Mouse (Mus musculus) spleen, embryonic (tissue): ENCODE measurements around the gene Med12l.
"Not testable (repeated sequence)": the region's sequence is repeated elsewhere in the genome, so short reads cannot be mapped to it uniquely, and the experiment has no call there.

ENCODE experiments used
- CTCF ChIA-PET: fragments of 350-600 bp; sonication (Branson Sonifier 250); formaldehyde crosslinking; loops from one replicate; lab custom pipeline; 2022; lab: Charles Lee

The Med12l gene

GRCm38 (mm10) chr3:59138946-59139468 is 133.4 kb downstream of the Med12l start:
- CTCF ChIA-PET, result interaction anchor here (0.6 kb wide), 1 partner anchor 902 kb away, joined by 3 read pairs; no protein-coding TSS in a partner anchor

GRCm38 (mm10) chr3:59139651-59140051 is 134.0 kb downstream of the Med12l start:
- CTCF ChIA-PET, result no interaction called here

- CTCF ChIA-PET, result no interaction called here
Measured at GRCm38 (mm10) chr3:59140115-59140514, 134.5 kb downstream of the Med12l start.

GRCm38 (mm10) chr3:59140941-59141340 is 135.3 kb downstream of the Med12l start:
- CTCF ChIA-PET, result not testable (repeated sequence)

- CTCF ChIA-PET, result no interaction called here
Measured at GRCm38 (mm10) chr3:59141507-59142305, 136.1 kb downstream of the Med12l start.

GRCm38 (mm10) chr3:59145194-59145593 is 139.6 kb downstream of the Med12l start:
- CTCF ChIA-PET, result no interaction called here

- CTCF ChIA-PET, result no interaction called here
Measured at GRCm38 (mm10) chr3:59149646-59150045, 144.0 kb downstream of the Med12l start.

- CTCF ChIA-PET, result interaction anchor here (0.6 kb wide), 2 partner anchors 57 to 1483 kb away, joined by 3 to 8 read pairs; no protein-coding TSS in a partner anchor
Measured at GRCm38 (mm10) chr3:59150624-59151023, 145.0 kb downstream of the Med12l start.

GRCm38 (mm10) chr3:59153424-59153823 is 147.8 kb downstream of the Med12l start, which contains the start of gene P2ry14:
Gene P2ry14 (minus strand): TSS chr3:59153618.
- CTCF ChIA-PET, result no interaction called here

GRCm38 (mm10) chr3:59154888-59155287 is 149.3 kb downstream of the Med12l start:
- CTCF ChIA-PET, result interaction anchor here (0.7 to 0.9 kb wide), 2 partner anchors 13 to 21 kb away, joined by 5 read pairs; no protein-coding TSS in a partner anchor

GRCm38 (mm10) chr3:59155404-59155803 is 149.8 kb downstream of the Med12l start:
- CTCF ChIA-PET, result interaction anchor here (0.7 to 0.9 kb wide), 2 partner anchors 12 to 22 kb away, joined by 5 read pairs; no protein-coding TSS in a partner anchor

GRCm38 (mm10) chr3:59157048-59157447 is 151.4 kb downstream of the Med12l start:
- CTCF ChIA-PET, result interaction anchor here (1.0 kb wide), 1 partner anchor 100 kb away, joined by 3 read pairs; no protein-coding TSS in a partner anchor

- CTCF ChIA-PET, result interaction anchor here (1.0 kb wide), 1 partner anchor 40 kb away, joined by 3 read pairs; no protein-coding TSS in a partner anchor
Measured at GRCm38 (mm10) chr3:59160465-59160864, 154.8 kb downstream of the Med12l start.

- CTCF ChIA-PET, result interaction anchor here (0.6 kb wide), 1 partner anchor 13 kb away, joined by 5 read pairs; no protein-coding TSS in a partner anchor
Measured at GRCm38 (mm10) chr3:59167417-59168054, 161.9 kb downstream of the Med12l start.

GRCm38 (mm10) chr3:59168476-59168875 is 162.9 kb downstream of the Med12l start:
- CTCF ChIA-PET, result interaction anchor here (0.5 to 0.7 kb wide), 2 partner anchors 91 to 814 kb away, joined by 3 to 4 read pairs; no protein-coding TSS in a partner anchor

GRCm38 (mm10) chr3:59169215-59169614 is 163.6 kb downstream of the Med12l start:
- CTCF ChIA-PET, result interaction anchor here (0.5 kb wide), 1 partner anchor 815 kb away, joined by 4 read pairs; no protein-coding TSS in a partner anchor

GRCm38 (mm10) chr3:59169921-59170627 is 164.4 kb downstream of the Med12l start:
- CTCF ChIA-PET, result no interaction called here

GRCm38 (mm10) chr3:59174426-59175154 is 169.0 kb downstream of the Med12l start:
- CTCF ChIA-PET, result no interaction called here

- CTCF ChIA-PET, result interaction anchor here (0.6 kb wide), 1 partner anchor 325 kb away, joined by 3 read pairs; no protein-coding TSS in a partner anchor
Measured at GRCm38 (mm10) chr3:59175234-59175633, 169.6 kb downstream of the Med12l start.

- CTCF ChIA-PET, result no interaction called here
Measured at GRCm38 (mm10) chr3:59176871-59177270, 171.2 kb downstream of the Med12l start.
